Mouse (Mus musculus) A20 (cell line): Measurements from ENCODE around the gene Plekhg3.

ENCODE experiments used
- DNase-seq: peaks from one replicate; pipeline ENCODE4 v3.0.0-alpha.2; 2011; ENCODE audit warnings: low read depth, low spot score

Gene Plekhg3

GRCm38 (mm10) chr12:76583454-76583853 lies 52.8 kb downstream of the Plekhg3 start:
- DNase-seq, result no peak

GRCm38 (mm10) chr12:76585028-76585427 lies 54.3 kb downstream of the Plekhg3 start:
- DNase-seq, result peak; percentile 22

- DNase-seq, result no peak
Observed at GRCm38 (mm10) chr12:76587357-76587756, 56.7 kb downstream of the Plekhg3 start.

GRCm38 (mm10) chr12:76589531-76589930 lies 58.8 kb downstream of the Plekhg3 start:
- DNase-seq, result no peak

GRCm38 (mm10) chr12:76591037-76591436 lies 60.3 kb downstream of the Plekhg3 start:
- no peak for DNase-seq

GRCm38 (mm10) chr12:76592213-76592612 lies 61.5 kb downstream of the Plekhg3 start:
- DNase-seq, result peak; percentile 66

- no peak for DNase-seq
Observed at GRCm38 (mm10) chr12:76593254-76593653, 62.6 kb downstream of the Plekhg3 start.

- DNase-seq, result no peak
Observed at GRCm38 (mm10) chr12:76593839-76594322, 63.2 kb downstream of the Plekhg3 start.

GRCm38 (mm10) chr12:76594556-76594955 lies 63.9 kb downstream of the Plekhg3 start:
- DNase-seq, result no peak

- no peak for DNase-seq
Observed at GRCm38 (mm10) chr12:76595830-76596229, 65.1 kb downstream of the Plekhg3 start.

GRCm38 (mm10) chr12:76596292-76597023 lies 65.8 kb downstream of the Plekhg3 start:
- peak; percentile 61 for DNase-seq

- DNase-seq, result no peak
Observed at GRCm38 (mm10) chr12:76597577-76598100, 66.9 kb downstream of the Plekhg3 start.

GRCm38 (mm10) chr12:76598196-76598928 lies 67.7 kb downstream of the Plekhg3 start:
- no peak for DNase-seq

GRCm38 (mm10) chr12:76603779-76604178 lies 73.1 kb downstream of the Plekhg3 start:
- DNase-seq, result no peak

- DNase-seq, result no peak
Observed at GRCm38 (mm10) chr12:76604546-76604945, 73.9 kb downstream of the Plekhg3 start.

- DNase-seq, result no peak
Observed at GRCm38 (mm10) chr12:76605837-76606236, 75.1 kb downstream of the Plekhg3 start.

GRCm38 (mm10) chr12:76608241-76608640 lies 77.5 kb downstream of the Plekhg3 start:
- no peak for DNase-seq

- DNase-seq, result no peak
Observed at GRCm38 (mm10) chr12:76608997-76609565, 78.4 kb downstream of the Plekhg3 start.

- no peak for DNase-seq
Observed at GRCm38 (mm10) chr12:76612621-76613020, 81.9 kb downstream of the Plekhg3 start.

- DNase-seq, result no peak
Observed at GRCm38 (mm10) chr12:76614868-76615579, 84.3 kb downstream of the Plekhg3 start.

- DNase-seq, result no peak
Observed at GRCm38 (mm10) chr12:76615580-76615937, 84.9 kb downstream of the Plekhg3 start.

- no peak for DNase-seq
Observed at GRCm38 (mm10) chr12:76618175-76618574, 87.5 kb downstream of the Plekhg3 start.
